Mouse (Mus musculus): Measurements from ENCODE around the gene Pnrc2.

Gene Pnrc2

GRCm38 (mm10) chr4:135870227-135871023, 3.2 kb downstream of the Pnrc2 start:
- peak; percentile 47 for DNase-seq (ENCODE audit: low read depth)

- DNase-seq (ENCODE audit: low read depth): peak; percentile 70
These were observed 4.7 kb downstream of the Pnrc2 start for GRCm38 (mm10) chr4:135868996-135869395.

- peak; percentile 62 for DNase-seq (ENCODE audit: low read depth)
These were observed 16.0 kb downstream of the Pnrc2 start for GRCm38 (mm10) chr4:135857597-135858186.

- DNase-seq (ENCODE audit: low read depth): peak; percentile 66
These were observed 17.2 kb downstream of the Pnrc2 start for GRCm38 (mm10) chr4:135856223-135857091.

- DNase-seq (ENCODE audit: low read depth): peak; percentile 98
These were observed 18.0 kb downstream of the Pnrc2 start, which contains the start of gene Srsf10 for GRCm38 (mm10) chr4:135855536-135856222. TSS of gene Srsf10 (plus strand) at chr4:135855747.

GRCm38 (mm10) chr4:135855080-135855479, 18.6 kb downstream of the Pnrc2 start:
- DNase-seq (ENCODE audit: low read depth): no peak

GRCm38 (mm10) chr4:135854630-135855029, 19.0 kb downstream of the Pnrc2 start:
- no peak for DNase-seq (ENCODE audit: low read depth)

- no peak for DNase-seq (ENCODE audit: low read depth)
These were observed 19.6 kb downstream of the Pnrc2 start for GRCm38 (mm10) chr4:135853987-135854546.

- DNase-seq (ENCODE audit: low read depth): no peak
These were observed 21.7 kb downstream of the Pnrc2 start for GRCm38 (mm10) chr4:135851942-135852341.

GRCm38 (mm10) chr4:135850411-135851095, 23.1 kb downstream of the Pnrc2 start:
- peak; percentile 51 for DNase-seq (ENCODE audit: low read depth)

- DNase-seq (ENCODE audit: low read depth): no peak
These were observed 26.1 kb downstream of the Pnrc2 start for GRCm38 (mm10) chr4:135847581-135847980.

- DNase-seq (ENCODE audit: low read depth): no peak
These were observed 29.2 kb downstream of the Pnrc2 start for GRCm38 (mm10) chr4:135844400-135844799.

GRCm38 (mm10) chr4:135839293-135840011, 34.2 kb downstream of the Pnrc2 start:
- DNase-seq (ENCODE audit: low read depth): no peak

GRCm38 (mm10) chr4:135838925-135839292, 34.7 kb downstream of the Pnrc2 start:
- DNase-seq (ENCODE audit: low read depth): no peak

- DNase-seq (ENCODE audit: low read depth): no peak
These were observed 39.4 kb downstream of the Pnrc2 start for GRCm38 (mm10) chr4:135834124-135834717.

- DNase-seq (ENCODE audit: low read depth): no peak
These were observed 40.1 kb downstream of the Pnrc2 start for GRCm38 (mm10) chr4:135833301-135834123.

GRCm38 (mm10) chr4:135832070-135832469, 41.6 kb downstream of the Pnrc2 start:
- DNase-seq (ENCODE audit: low read depth): no peak

GRCm38 (mm10) chr4:135828491-135828890, 45.2 kb downstream of the Pnrc2 start:
- no peak for DNase-seq (ENCODE audit: low read depth)

GRCm38 (mm10) chr4:135824254-135824653, 49.4 kb downstream of the Pnrc2 start:
- no peak for DNase-seq (ENCODE audit: low read depth)

Data from induced T-regulatory cell, adult 2 months (primary cell).